Mouse (Mus musculus) ovary, postnatal 10 days (tissue): ENCODE measurements around the gene Cdkn2b.

ENCODE experiments used
- DNase-seq: peaks from one replicate; pipeline ENCODE4 v3.0.0; 2022; ENCODE audit warnings: low spot score

Cdkn2b gene

GRCm38 (mm10) chr4:89310491-89311254, at the start of gene Cdkn2b:
Cdkn2b (minus strand) TSS chr4:89311039.
- DNase-seq: peak; percentile 71

GRCm38 (mm10) chr4:89360349-89360748, 49.5 kb upstream of the Cdkn2b start:
- DNase-seq: no peak

GRCm38 (mm10) chr4:89359506-89359905, 48.7 kb upstream of the Cdkn2b start:
- DNase-seq: no peak

- no peak for DNase-seq
Observed at GRCm38 (mm10) chr4:89353935-89354334, 43.1 kb upstream of the Cdkn2b start.

GRCm38 (mm10) chr4:89353071-89353582, 42.3 kb upstream of the Cdkn2b start:
- no peak for DNase-seq

- no peak for DNase-seq
Observed at GRCm38 (mm10) chr4:89351474-89351873, 40.6 kb upstream of the Cdkn2b start.

GRCm38 (mm10) chr4:89350938-89351451, 40.2 kb upstream of the Cdkn2b start:
- DNase-seq: no peak

GRCm38 (mm10) chr4:89350391-89350790, 39.6 kb upstream of the Cdkn2b start:
- no peak for DNase-seq

- DNase-seq: no peak
Observed at GRCm38 (mm10) chr4:89348842-89349241, 38.0 kb upstream of the Cdkn2b start.

- no peak for DNase-seq
Observed at GRCm38 (mm10) chr4:89313461-89313860, 2.6 kb upstream of the Cdkn2b start.

- DNase-seq: no peak
Observed at GRCm38 (mm10) chr4:89309996-89310395, 843 bp downstream of the Cdkn2b start.

GRCm38 (mm10) chr4:89308001-89308400, 2.8 kb downstream of the Cdkn2b start:
- DNase-seq: no peak

GRCm38 (mm10) chr4:89306798-89307365, 4.0 kb downstream of the Cdkn2b start:
- DNase-seq: no peak

GRCm38 (mm10) chr4:89305691-89306090, 5.1 kb downstream of the Cdkn2b start:
- no peak for DNase-seq

- DNase-seq: no peak
Observed at GRCm38 (mm10) chr4:89303281-89303995, 7.4 kb downstream of the Cdkn2b start.

- DNase-seq: no peak
Observed at GRCm38 (mm10) chr4:89302129-89302528, 8.7 kb downstream of the Cdkn2b start.

GRCm38 (mm10) chr4:89299721-89300120, 11.1 kb downstream of the Cdkn2b start:
- no peak for DNase-seq

- no peak for DNase-seq
Observed at GRCm38 (mm10) chr4:89295441-89296220, 15.2 kb downstream of the Cdkn2b start.

GRCm38 (mm10) chr4:89294486-89295440, 16.1 kb downstream of the Cdkn2b start, which contains the start of gene Cdkn2a:
Cdkn2a (minus strand) TSS chr4:89294653.
- DNase-seq: peak; percentile 47

GRCm38 (mm10) chr4:89294091-89294485, 16.8 kb downstream of the Cdkn2b start:
- no peak for DNase-seq

GRCm38 (mm10) chr4:89293516-89293915, 17.3 kb downstream of the Cdkn2b start:
- DNase-seq: no peak
